Mouse (Mus musculus) neural tube, embryonic 11.5 days (tissue): ENCODE results near the gene Rnf114. TPM values are rescaled to one million over a fixed set of nuclear protein-coding genes. Genes with fewer than 3 reads are reported as not detected.

Source experiments
- ATAC-seq: fragments of 200-750 bp; cut with Nextera tagmentation; 2 replicates; pipeline ENCODE4 v1.8.0; 2017; ENCODE audit warnings: moderate number of reproducible peaks, mild to moderate bottlenecking, moderate TSS enrichment, moderate library complexity; ENCODE audit not compliant: insufficient read depth, low FRiP score, low TSS enrichment
- DNase-seq: peaks from one replicate; pipeline ENCODE4 v3.0.0-alpha.2; 2015; ENCODE audit warnings: low spot score
- H3K27ac ChIP-seq: fragments of 300-500 bp; sonication (generic); 2 replicates; pipeline ENCODE4 v1.5.1; 2014; ENCODE audit warnings: low read depth, mild to moderate bottlenecking, low read length
- H3K27me3 ChIP-seq: fragments of 300-500 bp; sonication (generic); 2 replicates; pipeline ENCODE4 v1.6.1; 2014; ENCODE audit warnings: mild to moderate bottlenecking, low read length, mixed read lengths; ENCODE audit not compliant: control insufficient read depth, insufficient read depth
- H3K36me3 ChIP-seq: fragments of 300-500 bp; sonication (generic); 2 replicates; pipeline ENCODE4 v1.6.1; 2014; ENCODE audit warnings: mild to moderate bottlenecking, low read length, moderate library complexity, mixed read lengths; ENCODE audit not compliant: control insufficient read depth, insufficient read depth
- H3K4me1 ChIP-seq: fragments of 300-500 bp; sonication (generic); 2 replicates; pipeline ENCODE4 v1.6.1; 2014; ENCODE audit warnings: low read length, mixed read lengths; ENCODE audit not compliant: control insufficient read depth, insufficient read depth
- H3K4me2 ChIP-seq: fragments of 300-500 bp; sonication (generic); 2 replicates; pipeline ENCODE4 v1.6.1; 2014; ENCODE audit warnings: low read depth, mild to moderate bottlenecking, moderate library complexity
- H3K4me3 ChIP-seq: fragments of 300-500 bp; sonication (generic); 2 replicates; pipeline ENCODE4 v1.5.1; 2014; ENCODE audit warnings: low read depth, low read length
- H3K9ac ChIP-seq: fragments of 300-500 bp; sonication (generic); 2 replicates; pipeline ENCODE4 v1.6.1; 2014; ENCODE audit warnings: mild to moderate bottlenecking, low read length
- H3K9me3 ChIP-seq: fragments of 300-500 bp; sonication (generic); 2 replicates; pipeline ENCODE4 v1.6.1; 2016; ENCODE audit warnings: low read length; ENCODE audit not compliant: control insufficient read depth
- WGBS: fragments of 180-500 bp; shearing (Covaris S2); extraction: QIAGEN DNeasy Blood & Tissue Kit; methylation state at CpG from one replicate; pipeline ENCODE4 v1.1.7; 2014; 5-methylcytosine and 5-hydroxymethylcytosine counted together
- polyA plus RNA-seq: library from polyadenylated mRNA; unstranded; fragments of >200 nt; fragmentation: Nextera tagmentation; extraction: Ambion mirVana; gene quantifications from 2 replicates; pipeline ENCODE4 v1.2.1, GENCODE M21; 2014

The Rnf114 gene
- polyA plus RNA-seq, 1 experiment from 2014 or later = 161 TPM

DNA sequence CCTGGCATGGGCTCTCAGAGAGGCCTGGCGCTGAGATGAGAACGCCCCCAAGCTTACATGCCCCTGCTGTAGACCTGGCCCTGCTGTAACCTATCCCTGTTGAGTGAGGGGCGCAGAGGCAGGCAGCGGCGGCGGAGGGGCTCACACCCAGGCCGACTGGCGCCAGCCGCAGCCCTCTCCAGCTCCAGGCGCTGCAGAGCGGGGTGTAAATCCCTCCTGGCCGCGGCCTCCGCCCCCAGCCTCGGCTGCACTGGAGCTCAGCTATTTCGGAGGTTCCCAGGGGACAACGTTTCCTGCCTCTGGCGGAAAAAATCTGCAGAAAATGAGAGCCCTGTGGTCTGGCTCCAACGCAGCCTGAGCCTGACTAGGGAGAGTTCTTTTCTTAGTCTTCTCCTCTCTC, 73.2 kb downstream of the Rnf114 start:
- DNase-seq = peak; percentile 64
- no peak overlapping the region for H3K4me3 ChIP-seq
- no peak for ATAC-seq
- H3K4me2 ChIP-seq = peak overlapping the region; percentile 19; the same call in 1 of the 2 replicates
- no peak overlapping the region; the same call in 1 of the 2 replicates for H3K9ac ChIP-seq
- WGBS = 26% methylated on average over 19 of the region's 19 CpGs
- no peak overlapping the region for H3K27ac ChIP-seq
- H3K36me3 ChIP-seq = no peaks in the 10 kb centered on the region
- no peaks in the 10 kb centered on the region for H3K9me3 ChIP-seq
- H3K4me1 ChIP-seq = peaks cover 13% of the 10 kb centered on the region
- no peaks in the 10 kb centered on the region for H3K27me3 ChIP-seq

Other genes starting within 250 kb of the Rnf114 start
- 26.9 and 32.2 TPM in 2 replicates for gene B4galt5, start 143.5 kb upstream of the Rnf114 start, polyA plus RNA-seq
- 16.2 and 19.1 TPM in 2 replicates for gene Slc9a8, start 70.9 kb upstream of the Rnf114 start, polyA plus RNA-seq
- gene Spata2, start 242 bp downstream of the Rnf114 start, polyA plus RNA-seq = 23.1 and 24.6 TPM in 2 replicates
- 32.3 and 39.7 TPM in 2 replicates for gene Snai1, start 45.5 kb downstream of the Rnf114 start, polyA plus RNA-seq
- 291 and 297 TPM in 2 replicates for gene Ube2v1, start 139.4 kb downstream of the Rnf114 start, polyA plus RNA-seq
- 7.0 TPM in 1 of 2 replicates, not detected in the other for gene Gm20431, start 168.9 kb downstream of the Rnf114 start, polyA plus RNA-seq
- gene Cebpb, start 196.3 kb downstream of the Rnf114 start, polyA plus RNA-seq = 3.0 and 3.2 TPM in 2 replicates
- 40.4 and 40.9 TPM in 2 replicates for gene Tmem189, start 197.2 kb downstream of the Rnf114 start, polyA plus RNA-seq